Mouse (Mus musculus) urinary bladder, postnatal 25 days (tissue): ENCODE measurements around the gene 9230112D13Rik.
A peak's percentile ranks its signal among the peaks of the same experiment; 100 is the strongest.

ENCODE experiments used
- DNase-seq: peaks from one replicate; pipeline ENCODE4 v3.0.0; 2022; ENCODE audit warnings: low spot score

Gene 9230112D13Rik

GRCm38 (mm10) chr14:34540685-34541162, 18.1 kb upstream of the 9230112D13Rik start:
- DNase-seq = peak; percentile 46

- no peak for DNase-seq
Observed at GRCm38 (mm10) chr14:34535883-34536282, 13.3 kb upstream of the 9230112D13Rik start.

DNA sequence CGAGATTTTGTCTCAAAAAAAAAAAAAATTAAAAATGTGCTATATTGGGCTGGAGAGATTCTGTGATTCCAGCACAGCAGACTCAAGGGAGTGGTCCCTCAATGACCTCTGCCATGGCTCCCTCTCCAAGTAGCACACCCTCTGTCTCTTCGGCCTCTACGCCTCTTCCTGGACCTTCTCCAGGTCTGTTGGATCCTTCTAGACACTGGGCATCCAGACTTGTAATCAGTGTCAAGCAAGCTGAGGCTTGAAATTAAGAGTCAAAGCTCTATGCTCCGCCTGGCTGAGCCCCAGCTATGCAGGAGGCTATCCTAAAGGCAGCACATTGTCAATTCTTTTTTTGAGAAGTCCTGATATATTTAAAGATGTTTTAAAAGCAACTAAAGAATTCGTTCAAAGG, 10.9 kb upstream of the 9230112D13Rik start:
- no peak for DNase-seq

DNA sequence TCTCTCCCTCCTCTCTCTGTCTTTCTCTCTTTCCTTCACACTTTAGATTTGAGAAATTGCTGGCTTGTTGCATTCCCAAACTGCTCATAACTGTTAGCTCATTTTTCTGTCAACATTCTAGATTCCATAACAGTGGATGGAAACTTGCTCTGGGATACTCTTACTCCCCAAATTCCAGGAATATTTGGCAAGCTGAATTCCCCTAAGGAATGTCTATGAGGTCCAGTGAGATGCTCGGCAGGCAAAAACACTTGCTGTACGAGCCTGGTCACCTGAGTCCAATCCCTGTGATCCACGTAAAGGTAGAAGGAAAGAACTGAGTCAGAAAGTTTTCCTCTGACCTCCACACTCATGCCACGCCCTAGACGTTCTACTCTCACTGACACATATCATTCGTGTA, 9.9 kb upstream of the 9230112D13Rik start:
- no peak for DNase-seq

GRCm38 (mm10) chr14:34528804-34529203, 6.2 kb upstream of the 9230112D13Rik start:
- DNase-seq = no peak

GRCm38 (mm10) chr14:34517959-34518544, 4.5 kb downstream of the 9230112D13Rik start:
- DNase-seq = no peak

- no peak for DNase-seq
Observed at GRCm38 (mm10) chr14:34516960-34517577, 5.5 kb downstream of the 9230112D13Rik start.

DNA sequence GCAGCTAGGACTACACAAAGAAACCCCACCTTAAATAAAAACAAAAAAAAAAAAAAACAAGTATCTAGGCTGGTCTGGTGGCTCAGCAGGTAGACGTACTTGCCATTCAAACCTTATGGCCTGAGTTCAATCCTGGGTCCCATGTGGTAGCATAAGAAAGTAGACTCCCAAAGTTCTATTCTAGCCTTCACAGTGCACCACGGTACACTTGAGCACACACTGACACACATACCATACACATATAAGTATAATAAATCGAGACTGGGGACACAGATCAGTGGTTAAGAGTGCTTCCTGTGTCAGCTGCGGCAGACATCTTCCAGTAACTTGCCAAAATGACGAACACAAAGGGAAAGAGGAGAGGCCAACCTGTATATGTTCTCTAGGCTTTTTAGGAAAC, 6.7 kb downstream of the 9230112D13Rik start:
- DNase-seq = no peak

DNA sequence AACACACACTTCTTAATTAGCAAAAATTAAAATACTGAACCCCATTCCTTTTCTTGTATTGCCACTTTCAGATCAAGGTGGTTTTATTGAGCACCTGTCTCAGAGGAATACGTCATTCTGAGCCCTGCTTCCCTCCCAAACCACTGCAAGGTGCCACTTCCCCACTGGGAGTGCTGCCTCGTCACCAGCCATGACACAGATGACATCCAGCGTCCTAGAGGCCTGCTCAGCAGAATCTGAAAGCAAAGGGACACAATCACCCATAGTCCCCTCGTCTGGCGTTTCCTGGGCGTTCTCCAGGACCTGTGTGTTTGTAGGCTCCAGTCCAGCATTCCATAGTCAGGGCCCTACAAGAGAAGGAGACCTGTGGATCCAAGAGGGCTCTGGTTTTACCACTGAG, 8.5 kb downstream of the 9230112D13Rik start:
- no peak for DNase-seq

- no peak for DNase-seq
Observed at GRCm38 (mm10) chr14:34512602-34513001, 10.0 kb downstream of the 9230112D13Rik start.

GRCm38 (mm10) chr14:34511901-34512300, 10.7 kb downstream of the 9230112D13Rik start:
- DNase-seq = no peak

DNA sequence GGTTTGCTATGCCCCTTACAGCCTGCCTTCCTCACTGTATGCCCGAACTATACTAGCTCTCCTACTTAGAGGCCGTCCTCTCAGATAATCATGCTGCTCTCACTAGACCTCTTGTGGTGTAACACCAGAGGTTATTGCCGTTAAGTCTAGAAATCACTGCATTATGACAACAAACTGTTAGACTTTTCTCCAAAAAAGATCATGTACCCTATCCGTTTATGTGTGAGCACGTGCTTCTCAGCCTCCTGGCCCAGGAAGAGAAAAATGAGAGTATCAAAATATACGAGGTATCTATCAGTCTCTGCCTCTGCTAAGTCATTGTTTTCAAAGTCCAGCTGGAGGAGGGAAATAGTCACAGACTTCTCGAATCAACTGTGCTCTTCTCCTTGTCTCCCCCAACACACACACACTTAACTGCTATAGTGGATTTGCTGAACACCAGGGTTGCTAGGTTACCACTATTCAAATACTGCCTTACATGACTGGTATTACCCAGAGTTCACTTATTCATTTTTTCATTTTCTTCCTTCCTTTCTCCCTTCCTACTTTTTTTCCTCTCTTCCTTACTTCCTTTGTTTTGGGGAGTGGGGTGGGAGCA, 13.7 kb downstream of the 9230112D13Rik start:
- no peak for DNase-seq

DNA sequence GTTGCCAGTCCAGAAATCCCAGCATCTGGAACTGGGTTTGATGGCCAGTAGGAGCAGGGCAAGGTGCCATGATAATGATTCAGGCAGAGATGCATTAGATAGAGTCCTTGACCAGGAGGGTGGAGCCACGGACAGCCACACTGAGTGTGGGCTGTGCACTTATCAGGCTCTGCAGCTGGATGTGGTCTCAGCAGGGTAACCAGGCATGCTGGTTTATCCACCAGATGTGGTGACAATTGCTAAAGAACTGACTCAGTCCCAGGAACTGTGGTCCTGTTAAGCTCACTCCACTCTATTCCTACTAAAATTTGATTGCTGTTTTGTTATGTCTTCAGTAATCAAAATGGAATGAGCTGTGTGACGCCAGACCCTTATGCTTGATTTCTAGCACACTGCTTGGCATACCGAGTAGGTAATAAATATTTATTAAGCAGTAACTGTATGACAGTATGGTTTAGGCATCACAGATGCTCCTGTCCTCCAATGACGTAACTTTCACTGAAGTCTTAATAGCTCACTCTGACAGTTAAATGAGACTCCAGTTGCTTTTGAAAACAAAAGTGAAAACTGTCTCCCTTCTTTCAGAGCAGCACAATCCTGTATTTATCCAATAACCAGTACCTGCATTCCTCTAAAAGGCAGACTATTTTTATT, 14.3 kb downstream of the 9230112D13Rik start:
- DNase-seq = peak; percentile 42

GRCm38 (mm10) chr14:34505309-34505708, 17.3 kb downstream of the 9230112D13Rik start:
- DNase-seq = no peak

DNA sequence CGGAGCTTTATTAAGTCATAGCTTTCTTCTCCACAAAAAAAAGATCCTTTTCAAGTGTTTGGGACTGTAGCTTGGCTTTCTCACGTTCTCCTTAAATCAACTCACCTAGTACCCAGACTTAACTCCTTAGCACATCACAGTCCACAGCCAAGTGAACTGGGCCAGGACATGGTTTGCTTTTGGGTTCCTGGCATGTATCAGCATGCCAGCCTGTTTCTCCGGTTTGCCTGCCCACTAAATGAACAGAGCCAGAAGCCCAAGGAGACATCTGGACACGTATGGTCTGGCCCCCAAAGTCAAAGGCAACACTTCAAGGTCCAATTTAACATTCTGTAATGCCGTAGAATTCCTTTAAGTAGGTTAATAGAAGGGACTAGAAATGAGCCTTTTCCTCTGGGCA, 18.2 kb downstream of the 9230112D13Rik start:
- peak; percentile 56 for DNase-seq

DNA sequence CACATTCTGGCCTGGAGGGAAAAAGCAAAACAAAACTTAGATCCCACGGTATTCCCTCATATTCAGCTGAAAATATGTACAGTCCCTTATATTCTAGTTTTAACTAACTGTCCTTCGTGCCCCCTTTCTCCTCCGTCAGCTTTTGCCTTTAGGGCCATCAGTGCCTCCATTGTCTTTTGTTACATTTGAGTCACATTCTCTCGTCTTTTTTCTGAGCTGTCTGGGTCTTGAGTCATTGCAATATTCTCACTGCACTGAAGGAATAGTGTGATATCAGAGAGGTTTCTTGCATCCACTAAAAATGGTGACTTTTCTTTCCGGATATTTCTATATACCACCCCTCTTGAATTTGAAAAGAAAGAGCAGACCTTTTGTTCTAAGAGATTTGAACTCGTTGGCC, 18.8 kb downstream of the 9230112D13Rik start:
- no peak for DNase-seq

GRCm38 (mm10) chr14:34503325-34503647, 19.3 kb downstream of the 9230112D13Rik start, which contains the start of gene Bmpr1a:
Gene Bmpr1a (minus strand): TSS chr14:34503341.
- no peak for DNase-seq

- DNase-seq = peak; percentile 88
Observed at GRCm38 (mm10) chr14:34502475-34503324, 19.9 kb downstream of the 9230112D13Rik start.

DNA sequence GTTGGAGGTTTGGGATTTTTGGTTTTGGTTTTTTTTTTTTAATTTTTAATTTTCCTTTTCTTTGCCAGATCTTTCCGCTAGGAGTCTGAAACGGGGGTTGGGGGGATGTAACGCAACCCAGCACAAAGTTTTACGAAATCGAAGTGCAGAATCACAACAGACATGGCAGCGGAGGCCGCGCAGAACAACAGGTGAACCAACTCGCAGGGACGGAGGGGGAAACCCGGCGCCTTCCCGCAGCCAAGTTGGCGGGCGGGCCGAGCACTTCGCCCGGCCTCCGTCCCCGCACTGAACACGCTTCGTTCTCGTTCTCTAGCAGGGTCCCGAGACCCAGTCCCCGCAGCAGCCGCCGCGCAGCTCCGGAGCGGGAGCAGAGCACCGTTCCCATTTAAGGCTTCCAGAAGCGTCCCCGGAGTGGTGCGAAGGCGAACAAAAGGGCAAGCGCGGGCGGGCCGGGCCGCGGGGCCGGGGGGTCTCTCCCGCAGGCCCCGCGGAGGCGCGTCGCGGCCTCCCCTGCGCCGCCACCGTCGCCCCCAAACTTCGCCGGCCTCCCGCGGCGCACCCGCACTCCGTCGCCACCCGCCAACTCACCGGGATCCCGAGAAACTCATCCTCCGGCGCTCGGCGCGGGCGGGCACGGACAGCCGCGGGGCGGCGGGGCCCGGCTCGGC, 20.7 kb downstream of the 9230112D13Rik start:
- DNase-seq = peak; percentile 39

DNA sequence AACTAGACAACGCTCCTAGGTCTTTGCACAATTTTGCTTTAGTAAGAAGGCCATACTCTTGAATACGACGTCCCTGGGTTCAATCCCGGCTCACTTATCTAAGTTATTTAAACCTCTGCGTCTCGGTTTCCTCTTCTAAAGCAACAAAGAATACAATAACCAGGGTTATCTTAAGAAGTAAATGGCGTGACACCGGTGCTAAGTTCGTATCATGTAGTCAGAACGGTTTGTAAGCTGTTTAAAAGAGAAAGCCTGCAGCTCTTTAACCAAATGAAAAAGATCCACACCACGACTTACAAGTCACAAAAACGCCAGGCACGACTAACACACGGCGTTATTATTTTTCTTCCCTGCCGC, 21.2 kb downstream of the 9230112D13Rik start:
- no peak for DNase-seq

DNA sequence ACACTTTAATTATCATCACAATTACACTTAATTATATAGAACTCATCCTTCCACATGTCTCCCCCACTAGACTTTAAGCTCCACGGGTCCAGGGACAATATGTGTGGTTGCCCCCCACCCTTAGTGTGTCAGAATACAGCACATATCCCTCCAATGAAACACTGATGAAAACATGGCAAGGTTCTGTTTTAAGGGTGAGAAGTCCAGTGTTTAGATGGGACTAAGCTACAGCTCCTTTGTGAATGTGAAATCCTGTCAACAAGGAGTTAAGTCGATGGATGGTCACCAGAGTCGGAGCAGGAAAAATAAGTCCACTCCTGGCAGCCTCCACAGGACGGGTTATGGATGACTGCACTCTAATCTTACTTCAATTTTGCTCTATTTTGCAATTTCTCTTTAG, 22.3 kb downstream of the 9230112D13Rik start:
- DNase-seq = no peak

DNA sequence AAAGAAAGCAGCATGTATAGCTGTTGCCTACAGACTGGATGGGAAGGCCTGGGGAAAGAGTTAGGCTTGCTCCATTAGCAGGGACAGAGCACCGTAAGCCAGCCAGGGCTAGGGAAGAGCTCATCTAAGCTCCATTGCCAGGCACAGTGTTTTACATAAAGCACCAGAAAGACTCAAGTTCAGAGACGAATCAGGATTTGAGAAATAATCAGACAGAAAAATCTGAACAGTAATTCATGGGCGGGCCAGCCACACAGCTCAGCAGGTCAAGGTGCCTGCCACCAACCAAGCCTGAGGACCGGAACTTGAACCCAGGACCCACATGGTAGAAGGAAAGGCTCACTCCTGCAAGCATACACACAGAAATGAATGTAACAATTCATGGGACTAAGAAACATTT, 22.9 kb downstream of the 9230112D13Rik start:
- DNase-seq = no peak
